Mouse (Mus musculus): ENCODE results near the gene Asxl1. TPM values are rescaled to one million over a fixed set of nuclear protein-coding genes. Genes with fewer than 3 reads are reported as not detected.

The Asxl1 gene
- 23.7 and 26.0 TPM in 2 replicates for polyA plus RNA-seq (2014; fragmentation: Nextera tagmentation; extraction: Ambion mirVana)

- ATAC-seq (ENCODE audit: insufficient read depth), result peak; percentile 97
- peak within 1 kb of the TSS; percentile 85 for H3K4me2 ChIP-seq
- H3K9ac ChIP-seq, result peak within 1 kb of the TSS; percentile 99
- no peaks in the 10 kb centered on the region for H3K27me3 ChIP-seq (ENCODE audit: insufficient read depth, low read length)
- H3K4me1 ChIP-seq (ENCODE audit: insufficient read depth), result peaks cover 22% of the 10 kb centered on the region
- under 1% methylated on average over 77 of the region's 79 CpGs for WGBS
- peak within 1 kb of the TSS; percentile 86 for H3K4me3 ChIP-seq (ENCODE audit: low read depth, low read length)
- TF ChIP-seq CTCF (IDR thresholded peaks at IDR 0.05; ENCODE audit: low read depth), result no peak
- H3K27ac ChIP-seq (ENCODE audit: low read depth), result peak within 1 kb of the TSS; percentile 99
- H3K9me3 ChIP-seq (ENCODE audit: low read depth, low read length), result no peaks in the 10 kb centered on the region
- peaks cover 14% of the 10 kb centered on the region; the same call in 1 of the 2 replicates for H3K36me3 ChIP-seq (ENCODE audit: insufficient read depth)
- peak; percentile 98 for DNase-seq
Observed at GRCm38 (mm10) chr2:153345454-153346220, at the start of gene Asxl1. TSS of gene Asxl1 (plus strand) at chr2:153345829.

DNA sequence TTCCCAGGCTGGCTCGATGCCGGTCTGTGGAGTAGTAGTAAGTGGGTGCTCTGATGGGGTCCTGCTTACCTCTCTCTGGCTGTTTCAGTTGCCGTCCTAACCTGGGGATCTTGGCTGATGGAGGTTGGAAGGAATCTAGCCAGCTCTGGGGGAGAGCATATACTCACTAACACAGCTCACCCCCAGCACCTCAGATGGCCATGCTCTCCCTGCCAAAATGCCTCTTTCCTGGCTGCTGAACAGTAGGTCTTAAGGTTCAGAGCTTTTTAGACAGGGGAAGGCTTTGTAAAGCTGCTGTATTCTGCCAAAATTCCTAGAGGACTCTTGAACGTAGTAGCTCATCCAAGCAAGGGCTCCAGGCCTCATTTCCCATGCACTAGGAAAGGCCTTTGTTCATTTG, 47.9 kb upstream of the Asxl1 start:
- Histone ChIP-seq H3K9me3 (ENCODE audit: low read depth, low read length) (no peaks in the 10 kb centered on the region), H3K4me1 (ENCODE audit: insufficient read depth) (no peaks in the 10 kb centered on the region), H3K4me3 (ENCODE audit: low read depth, low read length) (no peak overlapping the region), H3K9ac (no peak overlapping the region), H3K4me2 (no peak overlapping the region), H3K27ac (ENCODE audit: low read depth) (no peak overlapping the region), H3K27me3 (ENCODE audit: insufficient read depth, low read length) (no peaks in the 10 kb centered on the region), H3K36me3 (ENCODE audit: insufficient read depth) (no peaks in the 10 kb centered on the region)
- ATAC-seq (ENCODE audit: insufficient read depth), result no peak
- 88% methylated on average over 4 of the region's 4 CpGs for WGBS
- DNase-seq, result no peak
- TF ChIP-seq CTCF (IDR thresholded peaks at IDR 0.05; ENCODE audit: low read depth), result no peak

GRCm38 (mm10) chr2:153298460-153298859, 47.2 kb upstream of the Asxl1 start:
- Histone ChIP-seq H3K9me3 (ENCODE audit: low read depth, low read length) (no peaks in the 10 kb centered on the region), H3K4me3 (ENCODE audit: low read depth, low read length) (no peak overlapping the region), H3K4me1 (ENCODE audit: insufficient read depth) (no peaks in the 10 kb centered on the region), H3K9ac (no peak overlapping the region), H3K4me2 (no peak overlapping the region), H3K36me3 (ENCODE audit: insufficient read depth) (no peaks in the 10 kb centered on the region), H3K27me3 (ENCODE audit: insufficient read depth, low read length) (no peaks in the 10 kb centered on the region), H3K27ac (ENCODE audit: low read depth) (no peak overlapping the region)
- no peak for TF ChIP-seq CTCF (IDR thresholded peaks at IDR 0.05; ENCODE audit: low read depth)
- DNase-seq (no peak), ATAC-seq (ENCODE audit: insufficient read depth) (no peak)
- WGBS, result 48% methylated on average over 4 of the region's 4 CpGs

GRCm38 (mm10) chr2:153298863-153299262, 46.8 kb upstream of the Asxl1 start:
- no peaks in the 10 kb centered on the region for H3K4me1 ChIP-seq (ENCODE audit: insufficient read depth)
- ATAC-seq (ENCODE audit: insufficient read depth), result no peak
- no peaks in the 10 kb centered on the region for H3K36me3 ChIP-seq (ENCODE audit: insufficient read depth)
- H3K4me2 ChIP-seq, result no peak overlapping the region
- no peak overlapping the region for H3K27ac ChIP-seq (ENCODE audit: low read depth)
- H3K27me3 ChIP-seq (ENCODE audit: insufficient read depth, low read length), result no peaks in the 10 kb centered on the region
- H3K9ac ChIP-seq, result no peak overlapping the region
- DNase-seq, result peak; percentile 30
- no peaks in the 10 kb centered on the region for H3K9me3 ChIP-seq (ENCODE audit: low read depth, low read length)
- 58% methylated on average over 4 of the region's 4 CpGs for WGBS
- no peak overlapping the region for H3K4me3 ChIP-seq (ENCODE audit: low read depth, low read length)
- no peak for TF ChIP-seq CTCF (IDR thresholded peaks at IDR 0.05; ENCODE audit: low read depth)

DNA sequence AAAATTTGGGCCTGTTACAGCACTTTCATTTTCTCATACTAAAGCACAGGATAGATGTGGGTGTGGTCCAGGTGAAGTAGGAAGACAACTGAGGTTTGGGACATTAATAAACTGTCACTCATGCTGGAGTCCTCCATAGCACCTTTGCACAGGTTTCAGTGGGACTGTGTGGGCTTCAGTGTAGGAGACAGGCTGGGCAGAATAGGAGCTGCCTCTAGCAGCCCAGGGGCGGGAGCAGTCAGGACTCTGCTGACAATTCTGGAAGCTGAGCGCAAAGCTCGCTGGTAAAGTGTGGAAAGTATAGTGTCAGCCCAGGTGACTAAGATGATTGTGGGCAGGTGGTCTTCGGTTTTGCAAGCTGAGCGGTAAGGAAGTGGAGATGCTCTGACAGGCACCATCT, 44.5 kb upstream of the Asxl1 start:
- Histone ChIP-seq H3K4me1 (ENCODE audit: insufficient read depth) (no peaks in the 10 kb centered on the region), H3K9ac (no peak overlapping the region), H3K27ac (ENCODE audit: low read depth) (no peak overlapping the region), H3K4me2 (no peak overlapping the region), H3K4me3 (ENCODE audit: low read depth, low read length) (no peak overlapping the region), H3K27me3 (ENCODE audit: insufficient read depth, low read length) (no peaks in the 10 kb centered on the region), H3K9me3 (ENCODE audit: low read depth, low read length) (no peaks in the 10 kb centered on the region), H3K36me3 (ENCODE audit: insufficient read depth) (no peaks in the 10 kb centered on the region)
- 90% methylated on average over 5 of the region's 5 CpGs for WGBS
- DNase-seq (no peak), ATAC-seq (ENCODE audit: insufficient read depth) (no peak)
- no peak for TF ChIP-seq CTCF (IDR thresholded peaks at IDR 0.05; ENCODE audit: low read depth)

DNA sequence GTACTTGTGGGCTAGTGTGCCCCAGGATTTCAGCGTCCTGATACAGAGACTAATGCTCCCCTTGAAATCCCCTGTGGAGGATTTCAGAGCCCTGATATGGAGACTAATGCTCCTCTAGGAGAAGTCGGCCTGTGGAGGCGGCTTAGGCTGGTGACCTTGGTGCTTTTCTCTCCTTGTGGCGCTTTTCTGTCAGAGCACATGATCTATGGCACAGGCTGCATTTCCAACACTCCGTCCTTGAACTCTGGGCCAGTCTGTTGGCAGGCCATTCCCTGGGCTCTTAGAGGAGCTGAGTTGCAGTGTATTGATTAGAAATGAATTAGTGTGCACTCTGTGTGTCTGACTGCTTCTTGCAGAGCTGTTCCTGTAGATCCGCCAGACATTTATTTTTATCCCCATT, 40.4 kb upstream of the Asxl1 start:
- H3K4me3 ChIP-seq (ENCODE audit: low read depth, low read length), result no peak overlapping the region
- H3K9ac ChIP-seq, result no peak overlapping the region
- TF ChIP-seq CTCF (IDR thresholded peaks at IDR 0.05; ENCODE audit: low read depth), result no peak
- H3K27me3 ChIP-seq (ENCODE audit: insufficient read depth, low read length), result no peaks in the 10 kb centered on the region
- ATAC-seq (ENCODE audit: insufficient read depth) (no peak), DNase-seq (no peak)
- H3K27ac ChIP-seq (ENCODE audit: low read depth), result no peak overlapping the region; the same call in 1 of the 2 replicates
- no peaks in the 10 kb centered on the region for H3K9me3 ChIP-seq (ENCODE audit: low read depth, low read length)
- no peak overlapping the region for H3K4me2 ChIP-seq
- WGBS, result 58% methylated on average over 6 of the region's 6 CpGs
- H3K36me3 ChIP-seq (ENCODE audit: insufficient read depth), result no peaks in the 10 kb centered on the region
- H3K4me1 ChIP-seq (ENCODE audit: insufficient read depth), result no peaks in the 10 kb centered on the region

DNA sequence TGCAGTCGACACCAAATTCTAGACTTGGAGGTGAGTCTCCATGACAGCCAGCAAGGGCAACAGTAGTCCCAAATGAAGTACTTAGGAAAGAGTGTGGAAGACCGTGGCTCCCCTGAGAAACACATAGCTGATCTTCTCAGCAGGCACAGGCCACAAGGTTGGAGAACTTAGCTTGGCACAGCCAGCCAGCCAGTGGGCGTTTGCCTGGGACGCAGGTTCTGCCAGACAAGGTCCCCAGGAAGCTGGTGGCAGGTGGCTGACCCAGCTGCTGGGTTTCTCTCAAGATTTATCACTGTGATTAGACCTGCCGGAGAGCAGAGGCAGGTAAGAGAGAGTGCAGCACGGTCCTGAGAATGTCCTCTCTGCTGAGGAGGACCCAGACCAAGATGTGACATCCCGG, 37.0 kb upstream of the Asxl1 start:
- H3K36me3 ChIP-seq (ENCODE audit: insufficient read depth), result no peaks in the 10 kb centered on the region
- H3K9ac ChIP-seq, result no peak overlapping the region
- H3K27me3 ChIP-seq (ENCODE audit: insufficient read depth, low read length), result no peaks in the 10 kb centered on the region
- TF ChIP-seq CTCF (IDR thresholded peaks at IDR 0.05; ENCODE audit: low read depth), result no peak
- no peak overlapping the region for H3K27ac ChIP-seq (ENCODE audit: low read depth)
- H3K4me1 ChIP-seq (ENCODE audit: insufficient read depth), result no peaks in the 10 kb centered on the region
- H3K4me3 ChIP-seq (ENCODE audit: low read depth, low read length), result no peak overlapping the region
- no peak overlapping the region for H3K4me2 ChIP-seq
- DNase-seq (no peak), ATAC-seq (ENCODE audit: insufficient read depth) (no peak)
- WGBS, result 79% methylated on average over 7 of the region's 7 CpGs
- no peaks in the 10 kb centered on the region for H3K9me3 ChIP-seq (ENCODE audit: low read depth, low read length)

Data from lung, embryonic 14.5 days (tissue).